Mouse (Mus musculus): ENCODE measurements at regions not wholly inside any gene's neighbourhood (a gene's known extent, or its start where the extent isn't known, plus 50 kb on each side); places are given as distances from the start of the nearest gene placed in this dataset.
"Not testable (repeated sequence)": the region's sequence is repeated elsewhere in the genome, so short reads cannot be mapped to it uniquely, and the experiment has no call there.

GRCm38 (mm10) chr15:42111811-42112210 lies 1977.6 kb downstream of the 9330182O14Rik start:
- no peak for ATAC-seq
- Histone ChIP-seq H3K9ac (ENCODE audit: low read depth, low read length) (no peak overlapping the region), H3K36me3 (ENCODE audit: control insufficient read depth, insufficient read depth, low read length) (no peaks in the 10 kb centered on the region), H3K4me1 (ENCODE audit: control insufficient read depth, insufficient read depth, low read length) (no peaks in the 10 kb centered on the region), H3K4me3 (ENCODE audit: low read depth, low read length) (no peak overlapping the region), H3K9me3 (replicated peaks; ENCODE audit: control insufficient read depth, low read length, poor library complexity, severe bottlenecking) (no peaks in the 10 kb centered on the region), H3K27me3 (ENCODE audit: control insufficient read depth, insufficient read depth, low read depth, low read length) (no peaks in the 10 kb centered on the region), H3K27ac (ENCODE audit: low read length) (no peak overlapping the region), H3K4me2 (ENCODE audit: low read length) (no peak overlapping the region)
- WGBS, result 62% methylated on average over 5 of the region's 5 CpGs

- no peak overlapping the region for H3K27ac ChIP-seq (ENCODE audit: low read length)
- H3K36me3 ChIP-seq (ENCODE audit: control insufficient read depth, insufficient read depth, low read length), result no peaks in the 10 kb centered on the region
- no peak for ATAC-seq
- WGBS, result 85% methylated on average over 1 of the region's 1 CpGs
- H3K9me3 ChIP-seq (replicated peaks; ENCODE audit: control insufficient read depth, low read length, poor library complexity, severe bottlenecking), result no peaks in the 10 kb centered on the region
- H3K27me3 ChIP-seq (ENCODE audit: control insufficient read depth, insufficient read depth, low read depth, low read length), result no peaks in the 10 kb centered on the region
- H3K4me3 ChIP-seq (ENCODE audit: low read depth, low read length), result no peak overlapping the region
- H3K4me2 ChIP-seq (ENCODE audit: low read length), result no peak overlapping the region
- no peaks in the 10 kb centered on the region for H3K4me1 ChIP-seq (ENCODE audit: control insufficient read depth, insufficient read depth, low read length)
- H3K9ac ChIP-seq (ENCODE audit: low read depth, low read length), result no peak overlapping the region
Measured at GRCm38 (mm10) chr15:42127471-42127870, 1993.3 kb downstream of the 9330182O14Rik start.

GRCm38 (mm10) chr15:42128976-42129375 lies 1994.8 kb downstream of the 9330182O14Rik start:
- no peak for ATAC-seq
- WGBS, result 96% methylated on average over 3 of the region's 3 CpGs
- H3K4me2 ChIP-seq (ENCODE audit: low read length), result no peak overlapping the region
- no peak overlapping the region for H3K27ac ChIP-seq (ENCODE audit: low read length)
- no peak overlapping the region for H3K4me3 ChIP-seq (ENCODE audit: low read depth, low read length)
- no peaks in the 10 kb centered on the region for H3K4me1 ChIP-seq (ENCODE audit: control insufficient read depth, insufficient read depth, low read length)
- H3K9me3 ChIP-seq (replicated peaks; ENCODE audit: control insufficient read depth, low read length, poor library complexity, severe bottlenecking), result no peaks in the 10 kb centered on the region
- no peaks in the 10 kb centered on the region for H3K27me3 ChIP-seq (ENCODE audit: control insufficient read depth, insufficient read depth, low read depth, low read length)
- H3K36me3 ChIP-seq (ENCODE audit: control insufficient read depth, insufficient read depth, low read length), result no peaks in the 10 kb centered on the region
- H3K9ac ChIP-seq (ENCODE audit: low read depth, low read length), result no peak overlapping the region

GRCm38 (mm10) chr15:42166546-42166945 lies 2032.4 kb downstream of the 9330182O14Rik start:
- no peak overlapping the region for H3K9ac ChIP-seq (ENCODE audit: low read depth, low read length)
- H3K27ac ChIP-seq (ENCODE audit: low read length), result no peak overlapping the region
- no peaks in the 10 kb centered on the region for H3K27me3 ChIP-seq (ENCODE audit: control insufficient read depth, insufficient read depth, low read depth, low read length)
- no peak overlapping the region for H3K4me2 ChIP-seq (ENCODE audit: low read length)
- no peak for ATAC-seq
- H3K9me3 ChIP-seq (replicated peaks; ENCODE audit: control insufficient read depth, low read length, poor library complexity, severe bottlenecking), result no peaks in the 10 kb centered on the region
- no peak overlapping the region for H3K4me3 ChIP-seq (ENCODE audit: low read depth, low read length)
- no peaks in the 10 kb centered on the region for H3K4me1 ChIP-seq (ENCODE audit: control insufficient read depth, insufficient read depth, low read length)
- no peaks in the 10 kb centered on the region for H3K36me3 ChIP-seq (ENCODE audit: control insufficient read depth, insufficient read depth, low read length)

- H3K4me3 ChIP-seq (ENCODE audit: low read depth, low read length); ATAC-seq; H3K4me2 ChIP-seq (ENCODE audit: low read length); H3K4me1 ChIP-seq (ENCODE audit: control insufficient read depth, insufficient read depth, low read length); H3K27me3 ChIP-seq (ENCODE audit: control insufficient read depth, insufficient read depth, low read depth, low read length); H3K9me3 ChIP-seq (replicated peaks; ENCODE audit: control insufficient read depth, low read length, poor library complexity, severe bottlenecking); H3K9ac ChIP-seq (ENCODE audit: low read depth, low read length); H3K27ac ChIP-seq (ENCODE audit: low read length); H3K36me3 ChIP-seq (ENCODE audit: control insufficient read depth, insufficient read depth, low read length): not testable (repeated sequence)
- WGBS, result 94% methylated on average over 1 of the region's 1 CpGs
Measured at GRCm38 (mm10) chr15:42177766-42178165, 2043.6 kb downstream of the 9330182O14Rik start.

- Histone ChIP-seq H3K4me1 (ENCODE audit: control insufficient read depth, insufficient read depth, low read length) (no peaks in the 10 kb centered on the region), H3K27ac (ENCODE audit: low read length) (no peak overlapping the region), H3K4me2 (ENCODE audit: low read length) (no peak overlapping the region), H3K36me3 (ENCODE audit: control insufficient read depth, insufficient read depth, low read length) (no peaks in the 10 kb centered on the region), H3K9me3 (replicated peaks; ENCODE audit: control insufficient read depth, low read length, poor library complexity, severe bottlenecking) (no peaks in the 10 kb centered on the region), H3K27me3 (ENCODE audit: control insufficient read depth, insufficient read depth, low read depth, low read length) (no peaks in the 10 kb centered on the region), H3K4me3 (ENCODE audit: low read depth, low read length) (no peak overlapping the region), H3K9ac (ENCODE audit: low read depth, low read length) (no peak overlapping the region)
- whole genome bisulfite sequencing, result 18% methylated on average over 5 of the region's 5 CpGs
- peak; percentile 92 for ATAC-seq
Measured at GRCm38 (mm10) chr15:42207187-42207846, 2073.2 kb downstream of the 9330182O14Rik start.

GRCm38 (mm10) chr15:42219496-42219895 lies 2085.3 kb downstream of the 9330182O14Rik start:
- no peak overlapping the region for H3K9ac ChIP-seq (ENCODE audit: low read depth, low read length)
- H3K4me2 ChIP-seq (ENCODE audit: low read length), result no peak overlapping the region
- H3K4me3 ChIP-seq (ENCODE audit: low read depth, low read length), result no peak overlapping the region
- H3K9me3 ChIP-seq (replicated peaks; ENCODE audit: control insufficient read depth, low read length, poor library complexity, severe bottlenecking), result no peaks in the 10 kb centered on the region
- WGBS, result 92% methylated on average over 11 of the region's 11 CpGs
- H3K36me3 ChIP-seq (ENCODE audit: control insufficient read depth, insufficient read depth, low read length), result no peaks in the 10 kb centered on the region
- no peaks in the 10 kb centered on the region for H3K27me3 ChIP-seq (ENCODE audit: control insufficient read depth, insufficient read depth, low read depth, low read length)
- H3K27ac ChIP-seq (ENCODE audit: low read length), result no peak overlapping the region
- no peaks in the 10 kb centered on the region for H3K4me1 ChIP-seq (ENCODE audit: control insufficient read depth, insufficient read depth, low read length)
- no peak for ATAC-seq

GRCm38 (mm10) chr15:42220005-42220404 lies 2085.8 kb downstream of the 9330182O14Rik start:
- 77% methylated on average over 3 of the region's 3 CpGs for WGBS
- no peak for ATAC-seq
- Histone ChIP-seq H3K4me2 (ENCODE audit: low read length) (no peak overlapping the region), H3K9me3 (replicated peaks; ENCODE audit: control insufficient read depth, low read length, poor library complexity, severe bottlenecking) (no peaks in the 10 kb centered on the region), H3K27ac (ENCODE audit: low read length) (no peak overlapping the region), H3K27me3 (ENCODE audit: control insufficient read depth, insufficient read depth, low read depth, low read length) (no peaks in the 10 kb centered on the region), H3K4me3 (ENCODE audit: low read depth, low read length) (no peak overlapping the region), H3K9ac (ENCODE audit: low read depth, low read length) (no peak overlapping the region), H3K36me3 (ENCODE audit: control insufficient read depth, insufficient read depth, low read length) (no peaks in the 10 kb centered on the region), H3K4me1 (ENCODE audit: control insufficient read depth, insufficient read depth, low read length) (no peaks in the 10 kb centered on the region)

- Histone ChIP-seq H3K4me1 (ENCODE audit: control insufficient read depth, insufficient read depth, low read length) (no peaks in the 10 kb centered on the region), H3K27ac (ENCODE audit: low read length) (no peak overlapping the region), H3K4me2 (ENCODE audit: low read length) (no peak overlapping the region), H3K4me3 (ENCODE audit: low read depth, low read length) (no peak overlapping the region), H3K36me3 (ENCODE audit: control insufficient read depth, insufficient read depth, low read length) (no peaks in the 10 kb centered on the region), H3K9me3 (replicated peaks; ENCODE audit: control insufficient read depth, low read length, poor library complexity, severe bottlenecking) (no peaks in the 10 kb centered on the region), H3K27me3 (ENCODE audit: control insufficient read depth, insufficient read depth, low read depth, low read length) (no peaks in the 10 kb centered on the region), H3K9ac (ENCODE audit: low read depth, low read length) (no peak overlapping the region)
- ATAC-seq, result no peak
- WGBS, result 77% methylated on average over 1 of the region's 1 CpGs
Measured at GRCm38 (mm10) chr15:42225006-42225405, 2090.8 kb downstream of the 9330182O14Rik start.
